Mouse (Mus musculus): ENCODE measurements around the gene Ttc6.

Gene Ttc6

DNA sequence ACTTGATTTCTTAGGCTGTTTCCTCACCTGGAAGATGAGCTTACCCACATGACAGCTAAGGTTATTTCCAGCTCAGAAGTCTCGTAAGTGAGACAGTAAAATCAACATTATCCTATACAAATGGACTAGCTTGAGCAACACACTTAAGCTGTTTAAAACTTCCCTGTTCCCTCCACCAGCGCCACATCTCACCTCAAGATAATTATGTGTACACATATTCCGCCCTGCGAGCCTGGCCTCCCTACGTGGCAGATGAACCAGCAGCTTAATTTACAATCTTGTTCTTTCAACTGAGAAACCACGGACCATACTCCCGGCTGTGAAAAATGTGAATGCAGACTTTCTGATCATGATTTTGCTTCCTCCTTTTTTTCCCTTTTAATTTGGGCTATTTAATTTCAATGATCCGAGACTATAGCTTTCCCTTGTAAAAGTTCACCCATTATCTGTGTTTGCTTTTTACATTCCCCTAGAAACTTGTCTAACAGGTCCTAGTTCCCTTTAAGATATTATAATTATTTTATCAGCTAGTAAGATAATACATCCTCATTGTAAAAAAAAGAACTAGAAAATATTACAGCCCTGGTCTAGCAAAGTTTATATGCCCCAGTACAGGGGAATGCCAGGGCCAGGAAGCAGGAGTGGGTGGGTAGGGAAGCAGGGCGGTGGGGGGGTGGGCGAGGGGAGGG is 99.2 kb downstream of the Ttc6 start:
- no peak for DNase-seq (ENCODE audit: low read depth, low spot score)

DNA sequence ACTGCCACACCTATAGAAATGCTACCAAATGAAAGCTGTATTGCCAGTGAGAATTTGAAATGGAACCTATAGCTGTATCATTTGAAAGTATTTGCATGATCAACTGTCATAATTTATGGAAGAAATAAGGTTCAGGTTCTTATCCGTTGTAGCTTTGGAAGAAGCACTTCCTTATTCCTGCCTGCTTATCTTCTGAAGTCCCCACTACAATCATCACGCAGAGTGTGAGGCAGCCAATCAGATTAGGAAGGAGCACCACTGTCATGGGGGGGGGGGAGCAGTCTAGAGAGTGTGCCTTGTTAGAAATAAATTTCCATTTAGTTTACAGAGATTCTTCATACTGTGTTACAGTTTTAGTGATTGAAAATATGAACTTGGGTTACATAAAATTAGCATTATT is 108.5 kb downstream of the Ttc6 start:
- no peak for DNase-seq (ENCODE audit: low read depth, low spot score)

DNA sequence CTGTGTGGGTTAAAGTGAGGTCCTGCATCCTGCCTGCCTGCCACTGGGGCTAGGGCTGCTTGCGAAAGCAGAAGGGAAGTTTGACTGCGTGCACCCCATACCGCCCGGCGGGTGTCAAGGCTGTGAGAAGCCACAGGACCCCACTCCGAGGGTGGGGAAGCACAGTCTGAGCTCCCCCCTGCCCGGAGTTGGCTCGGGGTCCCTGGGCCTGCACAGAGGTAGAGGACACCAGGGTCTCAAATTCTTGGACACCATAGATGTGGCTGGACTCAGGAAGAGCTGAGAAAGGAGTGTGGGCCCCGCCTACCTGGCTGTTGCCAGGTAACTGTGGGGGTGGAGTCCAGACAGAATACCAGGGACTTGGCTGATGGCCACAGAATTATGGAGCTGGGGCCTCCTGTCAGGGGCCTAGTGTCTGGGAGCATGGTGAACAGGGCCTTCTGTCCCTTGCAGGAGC is 121.1 kb downstream of the Ttc6 start:
- peak; percentile 30 for DNase-seq (ENCODE audit: low read depth, low spot score)

DNA sequence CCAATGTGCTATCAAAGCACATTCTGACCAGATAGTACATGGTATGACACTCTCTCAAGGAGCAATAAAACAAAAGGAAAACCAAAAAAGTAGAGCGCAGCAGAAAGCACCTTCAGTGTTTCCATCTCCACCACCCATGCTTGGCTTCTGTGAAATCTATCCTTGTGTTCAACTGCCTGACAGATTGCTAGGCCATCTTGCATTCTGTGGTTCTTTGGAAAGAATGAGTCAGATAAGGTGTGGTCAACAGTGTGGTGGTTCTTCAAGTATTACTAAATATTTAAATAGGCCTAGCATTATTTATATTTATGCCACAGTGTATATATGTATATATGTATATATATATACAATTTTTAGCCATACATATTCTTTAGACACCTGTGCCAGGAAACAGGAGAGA is 146.1 kb downstream of the Ttc6 start:
- DNase-seq (ENCODE audit: low read depth, low spot score), result no peak

DNA sequence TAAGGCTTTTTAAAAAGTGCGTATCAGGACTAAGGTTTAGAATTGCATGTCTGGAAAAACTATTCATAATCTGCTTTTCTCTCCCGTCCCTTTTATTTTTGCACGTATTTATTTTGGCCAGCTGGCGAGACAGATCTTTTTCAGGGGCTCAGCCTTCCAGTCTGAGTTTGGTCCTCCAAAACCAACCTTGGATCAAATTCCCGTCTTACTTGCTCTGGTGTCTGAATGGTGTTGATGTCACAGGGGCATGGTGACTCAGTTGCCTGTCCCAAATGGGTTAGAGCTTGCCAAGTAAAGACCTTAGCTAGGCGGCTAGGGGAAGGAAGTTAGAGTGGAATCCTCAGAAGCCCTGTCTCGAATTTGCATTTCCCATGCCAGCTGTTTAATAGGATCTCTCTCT is 200.8 kb downstream of the Ttc6 start:
- no peak for DNase-seq (ENCODE audit: low read depth, low spot score)

DNA sequence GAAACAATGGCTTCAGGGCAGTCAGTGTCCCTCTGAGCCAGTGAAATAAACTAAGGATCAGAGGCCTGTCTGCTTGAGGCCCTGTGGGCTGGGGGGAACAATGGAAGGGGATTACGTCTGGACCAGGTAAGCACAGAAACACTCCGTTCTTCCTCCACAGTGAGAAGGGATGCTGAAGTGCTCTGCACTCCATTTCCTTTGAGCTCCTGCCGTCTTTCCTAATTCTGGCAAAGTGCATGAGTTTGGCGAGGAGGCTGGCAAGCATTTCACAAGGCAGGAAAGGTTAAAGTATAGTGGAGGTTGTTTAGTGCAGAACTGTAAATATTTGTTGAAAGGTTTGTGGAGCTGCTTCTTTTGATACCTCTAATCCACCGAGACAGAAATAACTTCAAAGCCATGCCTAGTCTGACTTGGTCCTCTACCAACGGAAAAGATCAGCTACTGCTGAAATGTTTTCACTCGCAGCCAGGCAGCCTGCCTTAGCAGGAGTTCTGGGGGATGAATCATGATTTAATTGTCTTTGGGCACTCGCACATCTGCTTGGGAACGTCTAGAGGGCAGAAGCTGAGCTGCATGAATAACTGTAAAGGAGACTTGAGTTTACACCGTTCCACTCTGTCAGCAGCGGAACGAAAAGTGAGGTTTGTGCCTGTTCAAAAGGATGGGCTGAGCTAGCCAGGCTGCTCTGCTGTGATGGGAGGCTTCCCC is 212.5 kb downstream of the Ttc6 start:
- no peak for DNase-seq (ENCODE audit: low read depth, low spot score)

DNA sequence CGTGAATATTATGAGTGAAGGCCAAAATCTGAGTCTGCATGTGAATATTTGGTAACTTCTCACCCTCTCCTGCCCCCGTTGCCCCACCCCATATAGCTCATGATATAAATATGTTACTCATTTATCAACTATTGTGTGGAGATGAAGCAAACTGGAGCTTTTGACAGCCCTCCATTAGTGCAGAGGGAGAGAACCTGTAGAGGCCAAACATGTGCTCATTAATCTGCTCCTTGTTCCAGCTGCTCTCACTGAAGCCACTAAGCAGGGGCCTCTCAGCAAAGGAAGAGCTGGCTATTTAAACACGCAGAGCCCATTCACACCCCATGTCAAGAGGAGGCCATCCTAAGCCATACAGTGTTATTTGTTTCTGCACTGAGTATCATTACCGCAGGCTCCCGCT is 218.0 kb downstream of the Ttc6 start:
- DNase-seq (ENCODE audit: low read depth, low spot score), result no peak

DNA sequence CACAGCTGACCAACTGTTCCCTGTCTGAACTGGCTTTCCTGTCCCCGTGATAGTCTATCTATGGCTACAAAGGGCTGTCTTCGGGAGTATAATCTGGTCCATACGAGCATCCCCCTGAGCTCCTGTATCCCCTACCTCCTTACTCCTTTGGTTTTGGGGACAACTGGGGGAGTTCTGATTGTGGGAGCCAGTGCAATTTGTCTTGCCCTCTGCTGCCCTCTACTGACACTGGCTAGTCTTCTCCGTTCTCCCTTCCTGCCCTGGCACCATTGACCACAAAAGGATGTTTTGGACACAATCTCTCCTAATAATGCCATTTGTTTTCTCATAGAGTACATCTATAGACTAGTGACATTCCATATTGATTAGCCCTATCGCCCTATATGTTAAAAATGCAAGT is 223.6 kb downstream of the Ttc6 start:
- DNase-seq (ENCODE audit: low read depth, low spot score), result peak; percentile 16
